Mouse (Mus musculus) E14TG2a.4 (cell line): Measurements from ENCODE around the gene Slc5a10.

Experiments used
- CTCF ChIP-seq: conservative IDR thresholded peaks from 2 replicates; pipeline ENCODE4 v1.5.1; 2014; ENCODE audit warnings: low read length
- POU5F1 ChIP-seq: IDR thresholded peaks from 2 replicates; pipeline ENCODE4 v1.6.1; 2014; ENCODE audit warnings: low read length, borderline replicate concordance

DNA sequence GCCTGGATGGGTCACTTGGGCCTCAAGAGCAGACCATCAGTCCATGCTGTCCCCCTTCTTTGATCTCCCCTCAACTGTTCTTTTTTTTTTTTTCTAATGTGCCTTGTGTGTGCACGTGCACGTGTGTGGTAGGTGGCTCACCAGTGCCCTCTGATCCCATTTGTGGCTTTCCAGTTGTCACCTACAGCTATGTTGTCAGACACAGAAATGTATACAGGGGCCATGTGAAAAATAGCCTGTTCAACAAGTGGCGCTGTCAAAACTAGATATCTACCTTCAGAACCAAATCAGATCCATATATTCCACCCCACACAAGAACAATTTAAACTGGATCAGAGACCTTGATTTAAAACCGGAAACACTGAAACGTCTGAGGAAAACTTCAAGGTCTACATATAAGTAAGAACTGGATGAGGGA is 71.5 kb downstream of the Slc5a10 start:
- no peak for TF ChIP-seq CTCF
- TF ChIP-seq POU5F1, result no peak
